Mouse (Mus musculus): Measurements from ENCODE around the gene Rap1b.
A peak's percentile ranks its signal among the peaks of the same experiment; 100 is the strongest.

Gene Rap1b

GRCm38 (mm10) chr10:117782491-117783260 is 63.2 kb downstream of the Rap1b start:
- peak; percentile 96 for DNase-seq (ENCODE audit: low spot score)

- DNase-seq (ENCODE audit: low spot score), result peak; percentile 96
These were observed 63.8 kb downstream of the Rap1b start for GRCm38 (mm10) chr10:117782056-117782455.

GRCm38 (mm10) chr10:117781021-117781725 is 64.7 kb downstream of the Rap1b start:
- no peak for DNase-seq (ENCODE audit: low spot score)

- peak; percentile 94 for DNase-seq (ENCODE audit: low spot score)
These were observed 65.4 kb downstream of the Rap1b start for GRCm38 (mm10) chr10:117780306-117780911.

- peak; percentile 95 for DNase-seq (ENCODE audit: low spot score)
These were observed 66.1 kb downstream of the Rap1b start for GRCm38 (mm10) chr10:117779581-117780305.

GRCm38 (mm10) chr10:117778951-117779350 is 66.9 kb downstream of the Rap1b start:
- peak; percentile 96 for DNase-seq (ENCODE audit: low spot score)

- DNase-seq (ENCODE audit: low spot score), result peak; percentile 95
These were observed 67.4 kb downstream of the Rap1b start for GRCm38 (mm10) chr10:117778328-117778910.

- peak; percentile 96 for DNase-seq (ENCODE audit: low spot score)
These were observed 68.1 kb downstream of the Rap1b start for GRCm38 (mm10) chr10:117777501-117778327.

GRCm38 (mm10) chr10:117777103-117777470 is 68.7 kb downstream of the Rap1b start:
- peak; percentile 92 for DNase-seq (ENCODE audit: low spot score)

GRCm38 (mm10) chr10:117776281-117777102 is 69.3 kb downstream of the Rap1b start:
- DNase-seq (ENCODE audit: low spot score), result no peak

- DNase-seq (ENCODE audit: low spot score), result peak; percentile 97
These were observed 70.3 kb downstream of the Rap1b start for GRCm38 (mm10) chr10:117775401-117776144.

GRCm38 (mm10) chr10:117774817-117775120 is 71.1 kb downstream of the Rap1b start:
- DNase-seq (ENCODE audit: low spot score), result peak; percentile 96

GRCm38 (mm10) chr10:117774011-117774816 is 71.6 kb downstream of the Rap1b start:
- DNase-seq (ENCODE audit: low spot score), result peak; percentile 96

- peak; percentile 96 for DNase-seq (ENCODE audit: low spot score)
These were observed 72.6 kb downstream of the Rap1b start for GRCm38 (mm10) chr10:117773106-117773720.

GRCm38 (mm10) chr10:117772364-117773105 is 73.3 kb downstream of the Rap1b start:
- peak; percentile 97 for DNase-seq (ENCODE audit: low spot score)

GRCm38 (mm10) chr10:117771131-117771510 is 74.7 kb downstream of the Rap1b start:
- DNase-seq (ENCODE audit: low spot score), result peak; percentile 95

Data from adipocyte (in vitro differentiated cells).